Mouse (Mus musculus) embryo, embryonic 10.5 days (tissue): ENCODE measurements at regions not wholly inside any gene's neighbourhood (a gene's known extent, or its start where the extent isn't known, plus 50 kb on each side); places are given as distances from the start of the nearest gene placed in this dataset.
"Not testable (repeated sequence)": the region's sequence is repeated elsewhere in the genome, so short reads cannot be mapped to it uniquely, and the experiment has no call there.

ENCODE experiments used
- DNase-seq: peaks from one replicate; pipeline ENCODE4 v3.0.0-alpha.2; 2015; ENCODE audit warnings: low spot score

- DNase-seq: no peak
Observed at GRCm38 (mm10) chr16:55520077-55520476, 222.3 kb upstream of the Zpld1 start.

- DNase-seq: no peak
Observed at GRCm38 (mm10) chr16:55519646-55520045, 221.9 kb upstream of the Zpld1 start.

GRCm38 (mm10) chr16:55516994-55517393 lies 219.2 kb upstream of the Zpld1 start:
- no peak for DNase-seq

- peak; percentile 39 for DNase-seq
Observed at GRCm38 (mm10) chr16:55515228-55515696, 217.5 kb upstream of the Zpld1 start.

- DNase-seq: no peak
Observed at GRCm38 (mm10) chr16:55514448-55515200, 216.8 kb upstream of the Zpld1 start.

GRCm38 (mm10) chr16:55504796-55505413 lies 207.1 kb upstream of the Zpld1 start:
- DNase-seq: no peak

GRCm38 (mm10) chr16:55504274-55504673 lies 206.5 kb upstream of the Zpld1 start:
- DNase-seq: no peak

GRCm38 (mm10) chr16:55503273-55503672 lies 205.5 kb upstream of the Zpld1 start:
- DNase-seq: no peak

- not testable (repeated sequence) for DNase-seq
Observed at GRCm38 (mm10) chr16:55499831-55500230, 202.0 kb upstream of the Zpld1 start.

- DNase-seq: no peak
Observed at GRCm38 (mm10) chr16:55495051-55495450, 197.3 kb upstream of the Zpld1 start.

- no peak for DNase-seq
Observed at GRCm38 (mm10) chr16:55494162-55494561, 196.4 kb upstream of the Zpld1 start.

GRCm38 (mm10) chr16:55492111-55492510 lies 194.3 kb upstream of the Zpld1 start:
- no peak for DNase-seq

GRCm38 (mm10) chr16:55484391-55484790 lies 186.6 kb upstream of the Zpld1 start:
- no peak for DNase-seq

- DNase-seq: no peak
Observed at GRCm38 (mm10) chr16:55480745-55481144, 183.0 kb upstream of the Zpld1 start.

- DNase-seq: peak; percentile 61
Observed at GRCm38 (mm10) chr16:55480304-55480703, 182.5 kb upstream of the Zpld1 start.

- DNase-seq: peak; percentile 95
Observed at GRCm38 (mm10) chr16:55476544-55477208, 178.9 kb upstream of the Zpld1 start.

GRCm38 (mm10) chr16:55474950-55475525 lies 177.3 kb upstream of the Zpld1 start:
- DNase-seq: no peak

GRCm38 (mm10) chr16:55471396-55471795 lies 173.6 kb upstream of the Zpld1 start:
- no peak for DNase-seq

- no peak for DNase-seq
Observed at GRCm38 (mm10) chr16:55470721-55471120, 172.9 kb upstream of the Zpld1 start.

GRCm38 (mm10) chr16:55469703-55470102 lies 171.9 kb upstream of the Zpld1 start:
- no peak for DNase-seq

GRCm38 (mm10) chr16:55468833-55469458 lies 171.2 kb upstream of the Zpld1 start:
- DNase-seq: peak; percentile 93

GRCm38 (mm10) chr16:55460519-55460918 lies 162.7 kb upstream of the Zpld1 start:
- DNase-seq: peak; percentile 61
